Mouse (Mus musculus) hindbrain, embryonic 16.5 days (tissue): ENCODE results near the gene Sprtn. TPM values are rescaled to one million over a fixed set of nuclear protein-coding genes. Genes with fewer than 3 reads are reported as not detected.

Experiments used
- ATAC-seq: fragments of 200-750 bp; cut with Nextera tagmentation; 2 replicates; pipeline ENCODE4 v1.8.0; 2017; ENCODE audit warnings: moderate TSS enrichment, moderate library complexity
- H3K27ac ChIP-seq: fragments of 300-500 bp; sonication (generic); 2 replicates; pipeline ENCODE4 v1.5.1; 2014; ENCODE audit warnings: low read depth, mild to moderate bottlenecking, control low read depth, low read length, moderate library complexity
- H3K27me3 ChIP-seq: fragments of 300-500 bp; sonication (generic); replicated peaks from 2 replicates; pipeline ENCODE4 v1.6.1; 2014; ENCODE audit warnings: low read length; ENCODE audit not compliant: control insufficient read depth, insufficient read depth
- H3K36me3 ChIP-seq: fragments of 300-500 bp; sonication (generic); 2 replicates; pipeline ENCODE4 v1.6.1; 2014; ENCODE audit warnings: mild to moderate bottlenecking, low read length, moderate library complexity, mixed read lengths; ENCODE audit not compliant: control insufficient read depth, insufficient read depth
- H3K4me1 ChIP-seq: fragments of 300-500 bp; sonication (generic); 2 replicates; pipeline ENCODE4 v1.6.1; 2014; ENCODE audit warnings: low read depth, low read length; ENCODE audit not compliant: control insufficient read depth, insufficient read depth
- H3K4me2 ChIP-seq: fragments of 300-500 bp; sonication (generic); 2 replicates; pipeline ENCODE4 v1.6.1; 2014; ENCODE audit warnings: mild to moderate bottlenecking, low read length, control low read depth, moderate library complexity
- H3K4me3 ChIP-seq: fragments of 300-500 bp; sonication (generic); 2 replicates; pipeline ENCODE4 v1.5.1; 2014; ENCODE audit warnings: mild to moderate bottlenecking, low read length, control low read depth, moderate library complexity
- H3K9ac ChIP-seq: fragments of 300-500 bp; sonication (generic); 2 replicates; pipeline ENCODE4 v1.6.1; 2014; ENCODE audit warnings: low read depth, mild to moderate bottlenecking, control low read depth, low read length, moderate library complexity
- H3K9me3 ChIP-seq: fragments of 300-500 bp; sonication (generic); 2 replicates; pipeline ENCODE4 v1.6.1; 2014; ENCODE audit warnings: mild to moderate bottlenecking, low read length, moderate library complexity; ENCODE audit not compliant: control insufficient read depth
- WGBS: fragments of 180-500 bp; shearing (Covaris S2); extraction: QIAGEN DNeasy Blood & Tissue Kit; methylation state at CpG from one replicate; pipeline ENCODE4 v1.1.7; 2014; 5-methylcytosine and 5-hydroxymethylcytosine counted together
- polyA plus RNA-seq: library from polyadenylated mRNA; unstranded; fragments of >200 nt; fragmentation: Nextera tagmentation; extraction: Ambion mirVana; gene quantifications from 2 replicates; pipeline ENCODE4 v1.2.1, GENCODE M21; 2015

The Sprtn gene
- polyA plus RNA-seq, 1 experiment from 2014 or later: 5.9 TPM

DNA sequence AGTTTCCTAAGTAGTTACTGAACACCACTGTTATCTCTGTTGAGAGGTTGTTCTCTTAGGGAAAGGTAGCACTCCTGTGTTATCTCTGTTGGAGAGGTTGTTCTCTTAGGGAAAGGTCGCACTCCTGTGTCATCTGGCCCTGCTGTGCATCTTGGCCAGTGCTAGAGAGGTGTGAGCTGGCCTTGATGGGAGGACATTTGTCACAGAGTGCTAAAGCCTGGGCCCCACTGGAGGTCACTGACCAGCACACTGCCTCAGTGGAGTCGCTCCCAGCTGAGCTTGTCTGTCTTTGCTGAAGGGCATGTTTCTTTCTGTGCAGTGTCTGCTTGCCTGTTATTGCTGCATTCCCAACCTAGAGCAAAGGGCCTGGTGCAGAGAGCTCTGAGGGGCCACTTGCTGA lies 30.6 kb upstream of the Sprtn start:
- WGBS: 88% methylated on average over 2 of the region's 2 CpGs
- no peak for ATAC-seq

GRCm38 (mm10) chr8:124869708-124870107 lies 28.0 kb upstream of the Sprtn start:
- no peak for ATAC-seq
- H3K4me2 ChIP-seq: no peak overlapping the region
- no peak overlapping the region for H3K9ac ChIP-seq
- H3K9me3 ChIP-seq: no peaks in the 10 kb centered on the region
- no peak overlapping the region for H3K27ac ChIP-seq
- no peaks in the 10 kb centered on the region for H3K4me1 ChIP-seq
- 86% methylated on average over 6 of the region's 6 CpGs for WGBS
- H3K36me3 ChIP-seq: peaks cover 13% of the 10 kb centered on the region
- H3K27me3 ChIP-seq: no peaks in the 10 kb centered on the region
- no peak overlapping the region for H3K4me3 ChIP-seq

More for the DNA sequence above, 30.6 kb upstream of the Sprtn start:
- Histone ChIP-seq H3K27me3 (no peaks in the 10 kb centered on the region), H3K9me3 (no peaks in the 10 kb centered on the region), H3K4me1 (peaks cover 10% of the 10 kb centered on the region), H3K9ac (no peak overlapping the region), H3K4me2 (no peak overlapping the region), H3K4me3 (no peak overlapping the region), H3K27ac (no peak overlapping the region), H3K36me3 (0 out of 2 replicates have a peak, but pooled peaks cover 4% of the 10 kb centered on the region)

- no peak overlapping the region for H3K9ac ChIP-seq
- WGBS: 93% methylated on average over 7 of the region's 7 CpGs
- H3K36me3 ChIP-seq: peaks cover 16% of the 10 kb centered on the region
- H3K27ac ChIP-seq: no peak overlapping the region
- H3K4me1 ChIP-seq: no peaks in the 10 kb centered on the region
- H3K9me3 ChIP-seq: no peaks in the 10 kb centered on the region
- no peak overlapping the region for H3K4me3 ChIP-seq
- no peaks in the 10 kb centered on the region for H3K27me3 ChIP-seq
- no peak overlapping the region for H3K4me2 ChIP-seq
- no peak for ATAC-seq
Observed at GRCm38 (mm10) chr8:124871474-124871873, 26.2 kb upstream of the Sprtn start.

DNA sequence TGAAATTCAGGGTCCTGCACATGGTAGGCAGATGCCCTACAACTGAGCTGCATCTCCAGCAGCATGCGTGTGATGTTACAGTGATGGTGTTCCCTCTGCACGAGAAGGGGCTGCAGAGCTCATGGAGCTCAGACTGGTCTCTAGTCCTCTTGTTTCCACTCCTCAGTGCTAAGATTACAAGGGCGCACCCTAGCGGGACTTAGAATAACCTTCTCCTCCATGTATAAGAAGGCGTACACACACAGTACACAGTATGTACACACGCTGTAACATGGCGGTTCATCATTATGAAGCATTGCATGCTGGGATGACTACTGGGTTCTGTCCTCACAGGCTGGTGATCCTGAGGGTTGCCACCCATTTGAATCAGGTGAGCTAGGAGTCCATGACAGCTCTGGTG lies 25.6 kb upstream of the Sprtn start:
- Histone ChIP-seq H3K9ac (no peak overlapping the region), H3K4me1 (no peaks in the 10 kb centered on the region), H3K27me3 (no peaks in the 10 kb centered on the region), H3K9me3 (no peaks in the 10 kb centered on the region), H3K36me3 (peaks cover 21% of the 10 kb centered on the region), H3K27ac (no peak overlapping the region), H3K4me3 (no peak overlapping the region), H3K4me2 (no peak overlapping the region)
- ATAC-seq: no peak
- WGBS: 96% methylated on average over 7 of the region's 7 CpGs

- ATAC-seq: no peak
- Histone ChIP-seq H3K9me3 (no peaks in the 10 kb centered on the region), H3K27me3 (no peaks in the 10 kb centered on the region), H3K9ac (no peak overlapping the region), H3K36me3 (peaks cover 22% of the 10 kb centered on the region), H3K4me3 (no peak overlapping the region), H3K27ac (no peak overlapping the region), H3K4me2 (no peak overlapping the region), H3K4me1 (no peaks in the 10 kb centered on the region)
- 96% methylated on average over 5 of the region's 5 CpGs for WGBS
Observed at GRCm38 (mm10) chr8:124872690-124873089, 25.0 kb upstream of the Sprtn start.

DNA sequence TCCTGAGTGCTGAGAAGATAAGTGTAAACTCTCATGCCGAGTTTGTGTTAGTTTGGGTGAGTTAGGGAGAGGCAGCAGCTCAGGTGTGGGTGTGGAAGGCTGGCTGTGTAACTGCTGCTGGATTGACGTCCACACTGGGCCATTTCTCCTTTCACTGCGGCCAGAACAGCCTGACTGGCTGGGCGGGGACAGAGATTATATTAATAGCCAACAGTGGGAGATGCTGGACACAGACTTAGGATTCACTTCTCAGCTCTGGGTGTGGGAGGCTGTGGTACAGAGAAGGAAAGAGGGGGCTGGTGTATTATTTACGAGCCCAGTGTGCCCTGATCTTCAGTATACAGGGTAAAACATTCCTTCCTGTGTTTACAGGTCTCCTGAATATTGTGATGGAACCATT lies 19.5 kb upstream of the Sprtn start:
- H3K4me3 ChIP-seq: no peak overlapping the region
- H3K4me1 ChIP-seq: no peaks in the 10 kb centered on the region
- no peaks in the 10 kb centered on the region for H3K9me3 ChIP-seq
- no peak for ATAC-seq
- H3K27ac ChIP-seq: no peak overlapping the region
- H3K9ac ChIP-seq: no peak overlapping the region
- peaks cover 46% of the 10 kb centered on the region for H3K36me3 ChIP-seq
- 86% methylated on average over 5 of the region's 5 CpGs for WGBS
- no peaks in the 10 kb centered on the region for H3K27me3 ChIP-seq
- no peak overlapping the region for H3K4me2 ChIP-seq

- 86% methylated on average over 10 of the region's 10 CpGs for WGBS
- peaks cover 49% of the 10 kb centered on the region for H3K36me3 ChIP-seq
- H3K4me1 ChIP-seq: no peaks in the 10 kb centered on the region
- ATAC-seq: no peak
- no peaks in the 10 kb centered on the region for H3K27me3 ChIP-seq
- no peak overlapping the region for H3K27ac ChIP-seq
- H3K4me3 ChIP-seq: no peak overlapping the region
- H3K9ac ChIP-seq: no peak overlapping the region
- H3K9me3 ChIP-seq: no peaks in the 10 kb centered on the region
- no peak overlapping the region for H3K4me2 ChIP-seq
Observed at GRCm38 (mm10) chr8:124878946-124879526, 18.6 kb upstream of the Sprtn start.

DNA sequence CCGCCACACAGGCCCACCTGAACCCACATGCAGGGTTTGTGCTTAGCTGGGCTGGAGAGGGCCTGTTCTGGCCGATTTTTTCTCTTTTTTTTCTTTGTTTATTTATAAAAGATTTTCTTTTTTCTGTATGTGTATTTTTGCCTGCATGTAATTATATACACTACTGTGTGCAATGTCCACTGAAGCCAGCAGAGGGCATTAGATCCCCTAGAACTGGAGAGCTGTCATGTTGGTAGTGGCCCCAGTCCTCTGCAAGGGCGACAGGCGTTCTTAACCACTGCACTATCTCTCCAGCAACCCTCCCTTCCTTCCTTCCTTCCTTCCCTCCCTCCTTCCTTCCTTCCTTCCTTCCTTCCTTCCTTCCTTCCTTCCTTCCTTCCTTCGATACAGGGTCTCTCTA lies 9.3 kb upstream of the Sprtn start:
- Histone ChIP-seq H3K4me2 (no peak overlapping the region), H3K9me3 (no peaks in the 10 kb centered on the region; the same call in 1 of the 2 replicates), H3K4me3 (no peak overlapping the region), H3K27me3 (no peaks in the 10 kb centered on the region), H3K27ac (no peak overlapping the region), H3K9ac (no peak overlapping the region), H3K4me1 (no peaks in the 10 kb centered on the region), H3K36me3 (peaks cover 56% of the 10 kb centered on the region)
- WGBS: 97% methylated on average over 5 of the region's 5 CpGs
- ATAC-seq: no peak

GRCm38 (mm10) chr8:124892596-124892995 lies 5.1 kb upstream of the Sprtn start:
- ATAC-seq: no peak
- Histone ChIP-seq H3K4me2 (no peak overlapping the region), H3K9ac (no peak overlapping the region), H3K36me3 (peaks cover 36% of the 10 kb centered on the region), H3K27ac (no peak overlapping the region), H3K27me3 (no peaks in the 10 kb centered on the region), H3K4me1 (peaks cover 23% of the 10 kb centered on the region), H3K9me3 (no peaks in the 10 kb centered on the region; the same call in 1 of the 2 replicates), H3K4me3 (no peak overlapping the region)
- 69% methylated on average over 3 of the region's 3 CpGs for WGBS
